Mouse (Mus musculus) hindbrain, embryonic 15.5 days (tissue): ENCODE results near the gene Rcl1. TPM values are rescaled to one million over a fixed set of nuclear protein-coding genes. Genes with fewer than 3 reads are reported as not detected.

Experiments used
- ATAC-seq: fragments of 200-750 bp; cut with Nextera tagmentation; 2 replicates; pipeline ENCODE4 v1.8.0; 2017; ENCODE audit warnings: low read depth, moderate number of reproducible peaks, moderate TSS enrichment; ENCODE audit not compliant: low FRiP score
- H3K27ac ChIP-seq: fragments of 300-500 bp; sonication (generic); replicated peaks from 2 replicates; pipeline ENCODE4 v1.5.1; 2015; ENCODE audit warnings: mild to moderate bottlenecking, inconsistent platforms
- H3K27me3 ChIP-seq: fragments of 300-500 bp; sonication (generic); 2 replicates; pipeline ENCODE4 v1.6.1; 2015; ENCODE audit warnings: control low read depth, inconsistent platforms
- H3K36me3 ChIP-seq: fragments of 300-500 bp; sonication (generic); 2 replicates; pipeline ENCODE4 v1.6.1; 2015; ENCODE audit warnings: control low read depth, inconsistent platforms
- H3K4me1 ChIP-seq: fragments of 300-500 bp; sonication (generic); replicated peaks from 2 replicates; pipeline ENCODE4 v1.6.1; 2015; ENCODE audit warnings: control low read depth, inconsistent platforms
- H3K4me2 ChIP-seq: fragments of 300-500 bp; sonication (generic); 2 replicates; pipeline ENCODE4 v1.6.1; 2015; ENCODE audit warnings: moderate library complexity, mild to moderate bottlenecking, inconsistent platforms
- H3K4me3 ChIP-seq: fragments of 300-500 bp; sonication (generic); 2 replicates; pipeline ENCODE4 v1.5.1; 2015; ENCODE audit warnings: mild to moderate bottlenecking, inconsistent platforms
- H3K9ac ChIP-seq: fragments of 300-500 bp; sonication (generic); 2 replicates; pipeline ENCODE4 v1.6.1; 2015; ENCODE audit warnings: inconsistent platforms
- H3K9me3 ChIP-seq: fragments of 300-500 bp; sonication (generic); 2 replicates; pipeline ENCODE4 v1.6.1; 2016; ENCODE audit warnings: control low read depth, inconsistent platforms
- WGBS: fragments of 180-500 bp; shearing (Covaris S2); methylation state at CpG from one replicate; pipeline ENCODE4 v1.1.7; 2015; 5-methylcytosine and 5-hydroxymethylcytosine counted together
- polyA plus RNA-seq: library from polyadenylated mRNA; unstranded; fragments of >200 nt; fragmentation: Nextera tagmentation; extraction: Ambion mirVana; gene quantifications from 2 replicates; pipeline ENCODE4 v1.2.1, GENCODE M21; 2015

Rcl1 gene
- polyA plus RNA-seq, 1 experiment from 2014 or later, result 33.8 TPM

- Histone ChIP-seq H3K4me2 (no peak overlapping the region), H3K27me3 (no peaks in the 10 kb centered on the region), H3K36me3 (0 out of 2 replicates have a peak, but pooled peaks cover 4% of the 10 kb centered on the region), H3K9ac (no peak overlapping the region), H3K27ac (no peak overlapping the region), H3K9me3 (no peaks in the 10 kb centered on the region), H3K4me1 (no peaks in the 10 kb centered on the region), H3K4me3 (no peak overlapping the region)
- 86% methylated on average over 6 of the region's 6 CpGs for WGBS
- no peak for ATAC-seq
Observed at GRCm38 (mm10) chr19:29116796-29117195, 15.6 kb downstream of the Rcl1 start.

GRCm38 (mm10) chr19:29118196-29118595 lies 17.0 kb downstream of the Rcl1 start:
- Histone ChIP-seq H3K9ac (no peak overlapping the region), H3K4me1 (no peaks in the 10 kb centered on the region), H3K27me3 (no peaks in the 10 kb centered on the region), H3K4me2 (no peak overlapping the region), H3K27ac (no peak overlapping the region), H3K36me3 (peaks cover 6% of the 10 kb centered on the region; the same call in 1 of the 2 replicates), H3K4me3 (no peak overlapping the region), H3K9me3 (no peaks in the 10 kb centered on the region)
- WGBS, result 90% methylated on average over 13 of the region's 13 CpGs
- no peak for ATAC-seq

GRCm38 (mm10) chr19:29120311-29120710 lies 19.1 kb downstream of the Rcl1 start:
- Histone ChIP-seq H3K27ac (no peak overlapping the region), H3K9ac (no peak overlapping the region), H3K4me2 (no peak overlapping the region), H3K27me3 (no peaks in the 10 kb centered on the region), H3K36me3 (peaks cover 8% of the 10 kb centered on the region; the same call in 1 of the 2 replicates), H3K9me3 (no peaks in the 10 kb centered on the region), H3K4me1 (no peaks in the 10 kb centered on the region), H3K4me3 (no peak overlapping the region)
- 96% methylated on average over 6 of the region's 6 CpGs for WGBS
- ATAC-seq, result no peak

- Histone ChIP-seq H3K4me1 (no peaks in the 10 kb centered on the region), H3K4me2 (no peak overlapping the region), H3K36me3 (peaks cover 8% of the 10 kb centered on the region; the same call in 1 of the 2 replicates), H3K4me3 (no peak overlapping the region), H3K9ac (no peak overlapping the region), H3K27me3 (no peaks in the 10 kb centered on the region), H3K9me3 (no peaks in the 10 kb centered on the region), H3K27ac (no peak overlapping the region)
- no peak for ATAC-seq
- WGBS, result 90% methylated on average over 9 of the region's 9 CpGs
Observed at GRCm38 (mm10) chr19:29121394-29121793, 20.2 kb downstream of the Rcl1 start.

- WGBS, result 88% methylated on average over 13 of the region's 13 CpGs
- no peaks in the 10 kb centered on the region for H3K4me1 ChIP-seq
- H3K9ac ChIP-seq, result no peak overlapping the region
- no peaks in the 10 kb centered on the region for H3K9me3 ChIP-seq
- H3K27ac ChIP-seq, result no peak overlapping the region
- ATAC-seq, result no peak
- no peak overlapping the region for H3K4me2 ChIP-seq
- peaks cover 14% of the 10 kb centered on the region; the same call in 1 of the 2 replicates for H3K36me3 ChIP-seq
- H3K27me3 ChIP-seq, result no peaks in the 10 kb centered on the region
- H3K4me3 ChIP-seq, result no peak overlapping the region
Observed at GRCm38 (mm10) chr19:29124886-29125585, 23.9 kb downstream of the Rcl1 start.

- no peak overlapping the region for H3K27ac ChIP-seq
- peaks cover 13% of the 10 kb centered on the region; the same call in 1 of the 2 replicates for H3K36me3 ChIP-seq
- H3K27me3 ChIP-seq, result no peaks in the 10 kb centered on the region
- H3K9ac ChIP-seq, result no peak overlapping the region
- WGBS, result 95% methylated on average over 12 of the region's 12 CpGs
- ATAC-seq, result no peak
- no peaks in the 10 kb centered on the region for H3K9me3 ChIP-seq
- no peak overlapping the region for H3K4me3 ChIP-seq
- no peaks in the 10 kb centered on the region for H3K4me1 ChIP-seq
- H3K4me2 ChIP-seq, result no peak overlapping the region
Observed at GRCm38 (mm10) chr19:29126347-29127015, 25.3 kb downstream of the Rcl1 start.

- Histone ChIP-seq H3K27me3 (no peaks in the 10 kb centered on the region), H3K36me3 (peaks cover 10% of the 10 kb centered on the region; the same call in 1 of the 2 replicates), H3K4me3 (no peak overlapping the region), H3K27ac (no peak overlapping the region), H3K9me3 (no peaks in the 10 kb centered on the region), H3K4me2 (no peak overlapping the region), H3K4me1 (no peaks in the 10 kb centered on the region), H3K9ac (no peak overlapping the region)
- 69% methylated on average over 6 of the region's 6 CpGs for WGBS
- ATAC-seq, result no peak
Observed at GRCm38 (mm10) chr19:29127331-29127730, 26.2 kb downstream of the Rcl1 start.

- H3K9ac ChIP-seq, result no peak overlapping the region
- 82% methylated on average over 6 of the region's 6 CpGs for WGBS
- H3K4me1 ChIP-seq, result no peaks in the 10 kb centered on the region
- no peak overlapping the region for H3K4me3 ChIP-seq
- no peaks in the 10 kb centered on the region for H3K9me3 ChIP-seq
- peaks cover 7% of the 10 kb centered on the region; the same call in 1 of the 2 replicates for H3K36me3 ChIP-seq
- no peak overlapping the region for H3K27ac ChIP-seq
- H3K27me3 ChIP-seq, result no peaks in the 10 kb centered on the region
- no peak for ATAC-seq
- no peak overlapping the region for H3K4me2 ChIP-seq
Observed at GRCm38 (mm10) chr19:29128217-29128616, 27.0 kb downstream of the Rcl1 start.

- Histone ChIP-seq H3K9me3 (no peaks in the 10 kb centered on the region), H3K4me2 (no peak overlapping the region), H3K27ac (no peak overlapping the region), H3K4me3 (no peak overlapping the region), H3K36me3 (0 out of 2 replicates have a peak, but pooled peaks cover 5% of the 10 kb centered on the region), H3K4me1 (no peaks in the 10 kb centered on the region), H3K27me3 (no peaks in the 10 kb centered on the region), H3K9ac (no peak overlapping the region)
- ATAC-seq, result no peak
- WGBS, result 94% methylated on average over 5 of the region's 5 CpGs
Observed at GRCm38 (mm10) chr19:29129551-29129950, 28.4 kb downstream of the Rcl1 start.

- Histone ChIP-seq H3K9ac (no peak overlapping the region), H3K9me3 (no peaks in the 10 kb centered on the region), H3K4me3 (no peak overlapping the region), H3K27ac (no peak overlapping the region), H3K27me3 (no peaks in the 10 kb centered on the region), H3K36me3 (0 out of 2 replicates have a peak, but pooled peaks cover 5% of the 10 kb centered on the region), H3K4me2 (no peak overlapping the region), H3K4me1 (no peaks in the 10 kb centered on the region)
- ATAC-seq, result no peak
- WGBS, result 88% methylated on average over 4 of the region's 4 CpGs
Observed at GRCm38 (mm10) chr19:29131171-29131570, 30.0 kb downstream of the Rcl1 start.

- Histone ChIP-seq H3K4me2 (no peak overlapping the region), H3K36me3 (no peaks in the 10 kb centered on the region), H3K9me3 (no peaks in the 10 kb centered on the region), H3K27me3 (no peaks in the 10 kb centered on the region), H3K4me1 (no peaks in the 10 kb centered on the region), H3K27ac (no peak overlapping the region), H3K4me3 (no peak overlapping the region), H3K9ac (no peak overlapping the region)
- no peak for ATAC-seq
- WGBS, result 91% methylated on average over 11 of the region's 11 CpGs
Observed at GRCm38 (mm10) chr19:29134293-29134692, 33.1 kb downstream of the Rcl1 start.

- 93% methylated on average over 11 of the region's 11 CpGs for WGBS
- H3K27me3 ChIP-seq, result no peaks in the 10 kb centered on the region
- no peak overlapping the region for H3K27ac ChIP-seq
- H3K36me3 ChIP-seq, result no peaks in the 10 kb centered on the region
- no peaks in the 10 kb centered on the region for H3K9me3 ChIP-seq
- H3K4me2 ChIP-seq, result no peak overlapping the region
- ATAC-seq, result no peak
- H3K4me1 ChIP-seq, result no peaks in the 10 kb centered on the region
- H3K9ac ChIP-seq, result no peak overlapping the region
- no peak overlapping the region for H3K4me3 ChIP-seq
Observed at GRCm38 (mm10) chr19:29135172-29135736, 34.1 kb downstream of the Rcl1 start.
